Mouse (Mus musculus) heart, adult 18-20 months (tissue): ENCODE data around the gene Mvb12b. TPM values are rescaled to one million over a fixed set of nuclear protein-coding genes. Genes with fewer than 3 reads are reported as not detected.
"Not testable (repeated sequence)": the region's sequence is repeated elsewhere in the genome, so short reads cannot be mapped to it uniquely, and the experiment has no call there.

Source experiments
- DNase-seq, 2 experiments: peaks; one replicate each; pipeline ENCODE4 v3.0.0; 2021 to 2022; ENCODE audit warnings: mixed read lengths in 1 of 2
- long read RNA-seq, 2 experiments: library from polyadenylated mRNA; stranded (forward); transcript quantifications; one replicate each; pipeline ENCODE4 v2.0.0; 2021
- total RNA-seq, 2 experiments: library from RNA; stranded (reverse); gene quantifications; 2 replicates each; pipeline ENCODE4 v1.2.3; 2021

Gene Mvb12b
- 10 to 100 TPM; 18.7 to 22.5 TPM for total RNA-seq
- long read RNA-seq, experiment 1, full-length matches to known transcripts, result 5 of 7 reads
- long read RNA-seq, experiment 1, partial matches to known transcripts, result 0 of 7 reads
- long read RNA-seq, experiment 1, other reads (novel, unspliced or antisense), result 2 of 7 reads
- long read RNA-seq, experiment 2, result 0 reads

- peak; percentile 67 for DNase-seq
Measured at GRCm38 (mm10) chr2:33887328-33888099, at the start of gene Mvb12b. Gene Mvb12b, minus strand, starts transcription at chr2:33887946.

GRCm38 (mm10) chr2:33935756-33936155 is 48.0 kb upstream of the Mvb12b start:
- DNase-seq, result no peak

GRCm38 (mm10) chr2:33933606-33934510 is 46.1 kb upstream of the Mvb12b start:
- DNase-seq, result no peak

- no peak for DNase-seq
Measured at GRCm38 (mm10) chr2:33931161-33931560, 43.4 kb upstream of the Mvb12b start.

GRCm38 (mm10) chr2:33925288-33925687 is 37.5 kb upstream of the Mvb12b start:
- no peak for DNase-seq

- no peak for DNase-seq
Measured at GRCm38 (mm10) chr2:33923482-33923881, 35.7 kb upstream of the Mvb12b start.

GRCm38 (mm10) chr2:33922466-33922865 is 34.7 kb upstream of the Mvb12b start:
- no peak for DNase-seq

GRCm38 (mm10) chr2:33919934-33920615 is 32.3 kb upstream of the Mvb12b start:
- DNase-seq, result no peak

- DNase-seq, result peak; percentile 12 to 13
Measured at GRCm38 (mm10) chr2:33918824-33919223, 31.1 kb upstream of the Mvb12b start.

GRCm38 (mm10) chr2:33918318-33918717 is 30.6 kb upstream of the Mvb12b start:
- DNase-seq, result peak; percentile 38 to 69

- no peak for DNase-seq
Measured at GRCm38 (mm10) chr2:33916603-33917002, 28.9 kb upstream of the Mvb12b start.

- no peak for DNase-seq
Measured at GRCm38 (mm10) chr2:33914998-33915397, 27.3 kb upstream of the Mvb12b start.

GRCm38 (mm10) chr2:33914334-33914733 is 26.6 kb upstream of the Mvb12b start:
- no peak for DNase-seq

GRCm38 (mm10) chr2:33913598-33913997 is 25.9 kb upstream of the Mvb12b start:
- DNase-seq, result not testable (repeated sequence)

- DNase-seq, result no peak
Measured at GRCm38 (mm10) chr2:33912741-33913140, 25.0 kb upstream of the Mvb12b start.

GRCm38 (mm10) chr2:33908374-33908773 is 20.6 kb upstream of the Mvb12b start:
- peak; percentile 20 to 56 for DNase-seq

- DNase-seq, result no peak
Measured at GRCm38 (mm10) chr2:33907174-33907573, 19.4 kb upstream of the Mvb12b start.

- DNase-seq, result no peak
Measured at GRCm38 (mm10) chr2:33895829-33896228, 8.1 kb upstream of the Mvb12b start.

- no peak for DNase-seq
Measured at GRCm38 (mm10) chr2:33893151-33893550, 5.4 kb upstream of the Mvb12b start.

GRCm38 (mm10) chr2:33892354-33892753 is 4.6 kb upstream of the Mvb12b start:
- no peak for DNase-seq

- DNase-seq, result no peak
Measured at GRCm38 (mm10) chr2:33888100-33888385, 297 bp upstream of the Mvb12b start.
